Mouse (Mus musculus): ENCODE results near the gene Gm10300. TPM values are rescaled to one million over a fixed set of nuclear protein-coding genes. Genes with fewer than 3 reads are reported as not detected.

Gm10300 gene
- polyA plus RNA-seq, 1 experiment from 2014 or later, result 0.18 TPM

DNA sequence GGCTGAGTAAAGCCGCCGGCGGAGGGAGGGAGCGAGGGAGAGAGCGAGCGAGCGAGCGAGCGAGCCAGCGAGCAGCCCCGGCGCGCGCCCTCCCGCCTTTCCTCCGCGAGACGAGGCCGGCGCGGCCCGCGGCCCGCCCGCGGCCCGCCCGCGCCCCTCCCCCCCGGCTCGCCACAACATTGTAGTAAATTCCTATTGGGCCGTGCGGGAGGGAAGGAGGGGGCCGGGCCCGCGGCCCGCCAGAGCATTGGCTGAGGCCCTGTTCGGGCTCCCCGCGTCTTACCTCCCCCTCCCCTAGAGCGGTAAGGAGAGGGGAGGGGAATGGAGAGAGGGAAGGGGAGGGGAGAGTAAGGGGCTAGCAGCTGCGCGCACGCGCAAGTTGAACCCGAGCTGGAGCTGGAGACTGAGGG lies 25.5 kb upstream of the Gm10300 start:
- DNase-seq (ENCODE audit: low spot score) (peak; percentile 98), ATAC-seq (peak; percentile 99)
- no peak for TF ChIP-seq CTCF (IDR thresholded peaks at IDR 0.05)
- no peak for TF ChIP-seq EP300 (IDR thresholded peaks at IDR 0.05)
- peaks cover 5% of the 10 kb centered on the region; the same call in 1 of the 2 replicates for H3K4me1 ChIP-seq (ENCODE audit: insufficient read depth, low read depth, low read length)
- H3K9me3 ChIP-seq (ENCODE audit: low read length), result no peaks in the 10 kb centered on the region
- peak overlapping the region; percentile 74 for H3K9ac ChIP-seq (replicated peaks; ENCODE audit: low read depth)
- H3K27me3 ChIP-seq (replicated peaks; ENCODE audit: insufficient read depth, low read length), result no peaks in the 10 kb centered on the region
- H3K4me3 ChIP-seq (ENCODE audit: low read depth, low read length), result peak overlapping the region; percentile 82
- H3K4me2 ChIP-seq (replicated peaks; ENCODE audit: low read depth, low read length), result peak overlapping the region; percentile 100
- H3K27ac ChIP-seq (ENCODE audit: low read length), result peak overlapping the region; percentile 74
- no peaks in the 10 kb centered on the region for H3K36me3 ChIP-seq (ENCODE audit: insufficient read depth, low read length)
- 0% methylated on average over 11 of the region's 46 CpGs for WGBS

DNA sequence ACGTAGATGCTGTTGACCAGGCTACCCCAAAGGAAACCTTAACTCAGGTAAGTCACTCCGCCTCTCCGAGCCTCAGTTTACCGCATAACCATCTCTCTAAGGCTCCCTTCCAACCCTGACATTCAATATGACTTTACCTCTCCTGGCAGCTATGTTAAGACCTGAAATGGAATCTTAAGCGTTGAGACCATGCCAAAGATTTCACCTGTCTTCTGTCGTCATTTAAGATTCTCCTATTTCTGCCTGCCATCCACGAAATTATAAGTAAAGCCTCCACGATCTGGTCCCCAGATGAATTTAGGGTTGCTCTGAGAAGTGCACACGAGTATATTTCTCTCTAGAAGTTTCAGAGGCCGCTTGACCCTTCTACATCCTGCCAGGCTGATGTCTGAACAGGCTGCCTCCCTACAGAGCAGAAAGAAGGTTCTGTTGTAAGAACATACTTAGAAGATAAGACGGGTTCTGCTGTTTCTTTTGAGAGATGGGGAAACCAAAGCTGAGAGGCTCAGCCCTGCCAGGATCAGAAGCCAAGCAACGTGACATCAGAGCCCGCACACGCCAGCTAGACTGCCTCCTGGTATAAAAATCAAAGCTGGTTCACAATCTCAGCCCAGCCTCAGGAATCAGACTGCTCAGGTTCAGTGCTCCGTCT lies 24.8 kb upstream of the Gm10300 start:
- H3K36me3 ChIP-seq (ENCODE audit: insufficient read depth, low read length), result no peaks in the 10 kb centered on the region

DNA sequence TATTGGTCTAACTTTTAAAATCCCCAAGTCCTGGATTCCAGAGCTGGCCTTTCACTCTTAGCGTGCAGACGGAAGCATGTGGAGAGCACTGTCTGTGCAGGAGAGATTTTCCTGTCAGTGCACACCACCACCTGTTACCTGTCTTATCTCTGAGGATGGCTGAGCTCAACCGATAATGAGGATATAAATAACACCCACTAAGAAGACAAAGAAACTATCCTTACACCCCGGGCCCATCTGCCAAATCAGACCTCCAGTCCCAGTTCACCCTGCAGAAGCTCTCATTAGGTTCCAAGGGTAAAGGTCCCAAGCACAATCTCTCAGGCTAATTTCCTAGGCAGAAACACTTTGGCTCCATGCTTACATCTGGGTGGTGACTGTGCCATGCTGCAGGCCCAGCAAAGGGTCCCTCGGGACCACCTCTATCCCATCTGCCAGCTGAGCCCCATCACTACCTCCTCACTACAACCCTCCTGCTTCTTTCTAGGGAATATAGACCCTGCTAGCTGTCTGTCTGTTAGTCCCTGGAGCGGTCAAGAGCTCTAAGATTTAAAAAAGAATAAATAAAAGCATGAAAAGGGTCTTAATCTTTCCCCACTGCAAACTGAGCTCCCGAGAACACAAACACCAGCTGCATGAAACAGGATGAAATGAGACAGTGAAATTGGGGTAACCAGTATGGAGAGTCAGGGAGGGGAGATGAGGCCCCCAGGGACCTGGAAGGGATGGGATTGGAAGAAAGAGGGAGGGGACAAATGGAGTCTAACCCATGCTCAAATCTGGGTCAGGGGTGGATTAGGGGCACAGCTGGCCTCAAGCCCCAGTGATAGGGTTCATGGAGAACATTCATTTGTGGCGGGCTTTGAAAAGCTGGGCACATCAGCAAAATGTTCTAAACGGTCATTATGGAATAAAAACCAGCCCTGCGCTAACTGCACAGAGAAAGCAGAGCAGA lies 22.9 kb upstream of the Gm10300 start:
- peaks cover 5% of the 10 kb centered on the region; the same call in 1 of the 2 replicates for H3K4me1 ChIP-seq (ENCODE audit: insufficient read depth, low read depth, low read length)
- H3K27me3 ChIP-seq (replicated peaks; ENCODE audit: insufficient read depth, low read length), result no peaks in the 10 kb centered on the region
- no peak for DNase-seq (ENCODE audit: low spot score)
- H3K4me2 ChIP-seq (replicated peaks; ENCODE audit: low read depth, low read length), result no peak overlapping the region
- H3K9ac ChIP-seq (replicated peaks; ENCODE audit: low read depth), result no peak overlapping the region
- WGBS, result 75% methylated on average over 10 of the region's 10 CpGs
- TF ChIP-seq EP300 (IDR thresholded peaks at IDR 0.05) (no peak), CTCF (IDR thresholded peaks at IDR 0.05) (no peak)
- no peaks in the 10 kb centered on the region for H3K9me3 ChIP-seq (ENCODE audit: low read length)
- H3K36me3 ChIP-seq (ENCODE audit: insufficient read depth, low read length), result no peaks in the 10 kb centered on the region
- H3K27ac ChIP-seq (ENCODE audit: low read length), result no peak overlapping the region
- no peak for ATAC-seq
- H3K4me3 ChIP-seq (ENCODE audit: low read depth, low read length), result no peak overlapping the region

More for the DNA sequence above, 24.8 kb upstream of the Gm10300 start:
- DNase-seq (ENCODE audit: low spot score), result peak; percentile 54
- 11% methylated on average over 15 of the region's 15 CpGs for WGBS
- peak overlapping the region; percentile 100 for H3K4me2 ChIP-seq (replicated peaks; ENCODE audit: low read depth, low read length)
- peak overlapping the region; percentile 82 for H3K4me3 ChIP-seq (ENCODE audit: low read depth, low read length)
- H3K27ac ChIP-seq (ENCODE audit: low read length), result no peak overlapping the region; the same call in 1 of the 2 replicates
- ATAC-seq, result no peak
- no peak for TF ChIP-seq EP300 (IDR thresholded peaks at IDR 0.05)
- TF ChIP-seq CTCF (IDR thresholded peaks at IDR 0.05), result no peak
- peaks cover 5% of the 10 kb centered on the region; the same call in 1 of the 2 replicates for H3K4me1 ChIP-seq (ENCODE audit: insufficient read depth, low read depth, low read length)
- H3K9me3 ChIP-seq (ENCODE audit: low read length), result no peaks in the 10 kb centered on the region
- no peak overlapping the region for H3K9ac ChIP-seq (replicated peaks; ENCODE audit: low read depth)
- H3K27me3 ChIP-seq (replicated peaks; ENCODE audit: insufficient read depth, low read length), result no peaks in the 10 kb centered on the region

DNA sequence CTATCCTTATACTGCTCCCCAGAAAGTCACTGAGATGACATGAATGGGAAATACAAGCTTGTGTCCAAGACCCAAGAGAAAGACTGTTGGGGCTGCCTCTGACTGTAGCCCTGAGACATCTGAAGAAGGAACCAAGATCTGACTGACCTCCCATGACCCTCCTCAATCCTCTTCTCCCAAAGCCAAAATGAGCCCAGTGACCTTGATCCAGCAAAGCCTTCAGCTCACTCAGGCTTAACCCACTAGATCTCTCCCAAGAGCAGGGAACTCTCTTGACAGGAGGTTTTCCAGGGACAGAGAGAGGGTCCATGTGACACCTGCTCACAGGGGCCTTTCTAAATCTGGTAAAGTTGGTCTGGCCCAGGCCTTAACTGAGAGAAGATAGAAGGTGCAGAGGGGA lies 17.2 kb upstream of the Gm10300 start:
- no peaks in the 10 kb centered on the region for H3K4me1 ChIP-seq (ENCODE audit: insufficient read depth, low read depth, low read length)
- no peaks in the 10 kb centered on the region for H3K9me3 ChIP-seq (ENCODE audit: low read length)
- H3K4me2 ChIP-seq (replicated peaks; ENCODE audit: low read depth, low read length), result no peak overlapping the region
- ATAC-seq, result no peak
- no peak for DNase-seq (ENCODE audit: low spot score)
- no peak overlapping the region for H3K27ac ChIP-seq (ENCODE audit: low read length)
- H3K9ac ChIP-seq (replicated peaks; ENCODE audit: low read depth), result no peak overlapping the region
- no peaks in the 10 kb centered on the region for H3K27me3 ChIP-seq (replicated peaks; ENCODE audit: insufficient read depth, low read length)
- H3K4me3 ChIP-seq (ENCODE audit: low read depth, low read length), result no peak overlapping the region
- no peaks in the 10 kb centered on the region for H3K36me3 ChIP-seq (ENCODE audit: insufficient read depth, low read length)
- no peak for TF ChIP-seq EP300 (IDR thresholded peaks at IDR 0.05)
- TF ChIP-seq CTCF (IDR thresholded peaks at IDR 0.05), result no peak

DNA sequence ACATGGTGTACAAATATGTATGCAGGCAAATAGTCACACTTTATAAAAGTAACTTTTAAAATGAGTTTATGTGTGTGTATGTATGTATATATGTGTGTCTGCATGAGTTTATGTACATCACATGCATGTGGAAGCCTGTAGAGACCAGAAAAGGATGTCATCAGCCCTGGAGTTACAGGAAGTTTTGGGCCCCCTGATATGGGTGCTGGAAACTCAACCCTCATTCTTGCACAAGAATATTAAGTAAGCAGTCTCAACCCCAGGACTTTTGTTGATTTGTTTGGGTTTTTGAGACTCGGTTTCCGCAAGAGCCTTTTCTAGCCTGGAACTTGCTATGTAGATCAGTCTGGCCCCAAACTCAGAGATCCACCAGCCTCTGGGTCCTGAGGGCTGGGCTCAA lies 15.0 kb upstream of the Gm10300 start:
- no peaks in the 10 kb centered on the region for H3K36me3 ChIP-seq (ENCODE audit: insufficient read depth, low read length)
- 90% methylated on average over 2 of the region's 2 CpGs for WGBS
- no peaks in the 10 kb centered on the region for H3K4me1 ChIP-seq (ENCODE audit: insufficient read depth, low read depth, low read length)
- DNase-seq (ENCODE audit: low spot score), result no peak
- no peak overlapping the region for H3K4me2 ChIP-seq (replicated peaks; ENCODE audit: low read depth, low read length)
- H3K9ac ChIP-seq (replicated peaks; ENCODE audit: low read depth), result no peak overlapping the region
- no peak overlapping the region for H3K4me3 ChIP-seq (ENCODE audit: low read depth, low read length)
- no peak overlapping the region for H3K27ac ChIP-seq (ENCODE audit: low read length)
- no peaks in the 10 kb centered on the region for H3K27me3 ChIP-seq (replicated peaks; ENCODE audit: insufficient read depth, low read length)
- ATAC-seq, result no peak
- no peak for TF ChIP-seq EP300 (IDR thresholded peaks at IDR 0.05)
- TF ChIP-seq CTCF (IDR thresholded peaks at IDR 0.05), result no peak
- no peaks in the 10 kb centered on the region for H3K9me3 ChIP-seq (ENCODE audit: low read length)

DNA sequence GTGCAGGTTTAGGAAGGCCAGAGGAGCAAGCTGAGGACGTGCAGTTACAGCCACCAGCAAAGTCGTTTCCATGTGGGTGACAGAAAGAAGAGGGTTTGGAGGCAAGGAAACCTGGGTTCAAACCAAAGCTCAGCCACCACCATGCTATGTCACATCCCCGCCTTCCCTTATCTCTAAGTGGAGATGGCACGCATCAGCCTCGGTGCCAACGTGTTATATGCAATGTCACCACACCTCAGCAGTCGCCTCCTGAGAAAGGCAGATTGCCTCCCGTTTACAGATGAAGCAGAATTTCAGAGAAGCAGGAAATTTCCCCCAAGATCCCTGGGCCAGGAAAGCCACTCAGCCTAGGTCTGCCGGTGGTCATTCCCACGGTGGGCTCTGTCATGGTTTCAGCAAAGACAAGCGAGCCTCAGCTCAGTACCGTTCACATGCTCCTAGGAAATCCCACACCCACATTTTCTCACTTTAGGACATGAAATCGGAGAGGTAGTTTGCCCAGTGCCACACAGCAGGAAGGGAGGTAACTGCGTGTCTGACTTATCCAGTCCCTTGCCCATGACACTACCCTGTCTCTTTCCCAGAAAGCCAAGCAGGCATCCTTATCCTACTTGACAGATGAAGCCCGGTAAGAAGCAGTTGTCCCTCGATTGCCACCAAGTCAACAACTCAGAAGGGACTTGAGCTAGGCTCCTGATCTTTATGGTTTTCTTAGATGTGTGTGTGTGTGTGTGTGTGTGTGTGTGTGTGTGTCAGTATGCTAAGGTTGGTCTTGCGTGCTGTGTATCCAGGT lies 14.3 kb upstream of the Gm10300 start:
- DNase-seq (ENCODE audit: low spot score), result no peak
- no peak overlapping the region for H3K4me3 ChIP-seq (ENCODE audit: low read depth, low read length)
- no peaks in the 10 kb centered on the region for H3K27me3 ChIP-seq (replicated peaks; ENCODE audit: insufficient read depth, low read length)
- ATAC-seq, result no peak
- 50% methylated on average over 17 of the region's 17 CpGs for WGBS
- no peak for TF ChIP-seq EP300 (IDR thresholded peaks at IDR 0.05)
- no peak for TF ChIP-seq CTCF (IDR thresholded peaks at IDR 0.05)
- no peak overlapping the region for H3K9ac ChIP-seq (replicated peaks; ENCODE audit: low read depth)
- no peak overlapping the region for H3K27ac ChIP-seq (ENCODE audit: low read length)
- H3K4me2 ChIP-seq (replicated peaks; ENCODE audit: low read depth, low read length), result no peak overlapping the region
- no peaks in the 10 kb centered on the region for H3K36me3 ChIP-seq (ENCODE audit: insufficient read depth, low read length)
- no peaks in the 10 kb centered on the region for H3K9me3 ChIP-seq (ENCODE audit: low read length)
- no peaks in the 10 kb centered on the region for H3K4me1 ChIP-seq (ENCODE audit: insufficient read depth, low read depth, low read length)

All from lung, postnatal 0 days (tissue).